Mouse (Mus musculus): Measurements from ENCODE around the gene Kif17.

Kif17 gene

GRCm38 (mm10) chr4:138259482-138259881 lies 9.2 kb downstream of the Kif17 start:
- CTCF ChIA-PET = no interaction called here

GRCm38 (mm10) chr4:138261843-138262681 lies 11.8 kb downstream of the Kif17 start:
- CTCF ChIA-PET = interaction anchor here (1.4 kb wide), 1 partner anchor 9 kb away, joined by 6 read pairs; no protein-coding TSS in a partner anchor

GRCm38 (mm10) chr4:138267869-138268268 lies 17.6 kb downstream of the Kif17 start:
- CTCF ChIA-PET = no interaction called here

- CTCF ChIA-PET = no interaction called here
Measured at GRCm38 (mm10) chr4:138272011-138272997, 22.1 kb downstream of the Kif17 start.

- CTCF ChIA-PET = no interaction called here
Measured at GRCm38 (mm10) chr4:138278346-138278745, 28.1 kb downstream of the Kif17 start.

DNA sequence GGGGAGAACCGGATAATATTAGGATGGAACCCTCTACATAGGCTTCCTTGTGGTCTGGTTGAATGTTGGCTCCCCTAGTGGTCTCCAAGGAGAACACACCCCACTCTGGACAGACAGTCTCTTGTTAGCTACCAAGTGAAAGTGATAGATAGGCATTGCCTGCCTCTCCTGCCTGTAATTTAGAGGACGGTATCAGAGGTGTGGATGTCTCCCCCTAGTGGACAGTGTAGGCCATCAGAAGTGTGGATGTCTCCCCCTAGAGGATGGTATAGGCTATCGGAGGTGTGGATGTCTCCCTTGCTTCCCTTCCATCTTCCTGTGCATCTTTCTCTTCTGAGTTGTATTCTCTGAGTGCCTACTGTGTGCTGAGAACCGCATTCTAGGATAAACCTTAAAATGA lies 32.6 kb downstream of the Kif17 start:
- CTCF ChIA-PET = interaction anchor here (0.6 kb wide), 1 partner anchor 770 kb away, joined by 3 read pairs; no protein-coding TSS in a partner anchor

- CTCF ChIA-PET = no interaction called here
Measured at GRCm38 (mm10) chr4:138286411-138286810, 36.2 kb downstream of the Kif17 start.

DNA sequence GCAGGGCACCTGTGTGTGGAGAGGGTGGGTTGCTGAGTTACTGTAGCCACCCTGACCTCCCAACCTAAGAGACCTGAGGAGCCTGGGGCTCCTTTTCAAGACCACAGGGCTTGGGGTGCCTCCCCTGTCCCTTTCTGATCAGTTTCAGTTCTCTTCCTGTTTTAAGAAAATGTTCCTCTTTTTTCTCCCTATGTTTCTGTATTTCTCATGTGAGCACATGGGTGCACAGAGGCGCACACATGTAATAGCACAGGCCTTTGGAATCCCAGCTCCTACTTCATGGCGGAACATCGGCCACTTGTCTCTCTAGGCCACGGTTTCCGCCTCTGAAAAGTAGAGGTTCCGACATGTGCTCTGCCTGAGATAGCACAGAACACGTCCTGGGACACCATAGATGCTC lies 38.5 kb downstream of the Kif17 start:
- CTCF ChIA-PET = no interaction called here

DNA sequence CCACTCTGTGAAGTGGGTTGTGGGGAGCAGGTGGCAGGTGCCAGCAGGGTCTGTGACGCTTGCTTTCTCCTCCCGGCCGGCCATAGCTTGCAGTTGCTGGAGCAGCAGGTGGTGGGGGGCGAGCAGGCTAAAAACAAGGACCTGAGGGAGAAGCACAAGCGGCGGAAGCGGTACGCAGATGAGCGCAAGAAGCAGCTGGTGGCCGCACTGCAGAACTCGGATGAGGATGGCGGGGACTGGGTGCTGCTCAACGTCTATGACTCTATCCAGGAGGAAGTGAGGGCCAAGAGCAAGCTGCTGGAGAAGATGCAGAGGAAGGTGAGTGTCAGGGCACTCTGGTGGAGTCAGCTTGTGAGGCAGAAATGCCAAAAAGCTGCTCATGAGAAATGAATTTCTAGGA lies 41.8 kb downstream of the Kif17 start:
- CTCF ChIA-PET = no interaction called here

DNA sequence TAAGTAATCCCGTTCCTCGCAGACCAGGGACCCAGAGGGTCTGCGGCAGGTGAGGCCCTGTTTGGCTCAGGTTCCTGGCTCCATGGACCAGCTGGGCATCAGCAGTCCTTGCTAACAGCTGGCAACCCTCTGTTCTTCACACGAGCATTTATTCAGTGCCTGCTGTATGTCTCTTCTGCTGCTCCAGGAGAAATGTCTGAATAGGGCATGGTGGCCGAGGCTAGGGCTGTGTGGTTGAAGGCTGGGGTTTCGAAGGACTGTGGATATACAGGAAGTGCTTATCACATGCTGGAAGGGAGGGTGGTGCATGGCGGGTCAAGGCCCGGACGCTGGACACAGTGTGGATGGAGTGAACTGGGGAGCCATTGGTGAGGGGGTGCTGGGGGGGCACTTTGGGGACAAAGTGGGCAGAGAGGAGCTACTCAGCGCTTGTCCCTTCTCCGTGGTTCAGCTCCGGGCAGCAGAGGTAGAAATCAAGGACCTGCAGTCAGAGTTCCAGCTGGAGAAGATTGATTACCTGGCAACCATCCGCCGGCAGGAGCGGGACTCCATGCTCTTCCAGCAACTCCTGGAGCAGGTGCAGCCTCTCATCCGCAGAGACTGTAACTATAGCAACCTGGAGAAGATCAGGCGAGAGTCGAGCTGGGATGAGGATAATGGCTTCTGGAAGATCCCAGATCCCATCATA lies 43.2 kb downstream of the Kif17 start:
- CTCF ChIA-PET = no interaction called here

GRCm38 (mm10) chr4:138293949-138294550 lies 43.8 kb downstream of the Kif17 start:
- CTCF ChIA-PET = interaction anchor here (0.7 kb wide), 1 partner anchor 612 kb away, joined by 6 read pairs; no protein-coding TSS in a partner anchor

DNA sequence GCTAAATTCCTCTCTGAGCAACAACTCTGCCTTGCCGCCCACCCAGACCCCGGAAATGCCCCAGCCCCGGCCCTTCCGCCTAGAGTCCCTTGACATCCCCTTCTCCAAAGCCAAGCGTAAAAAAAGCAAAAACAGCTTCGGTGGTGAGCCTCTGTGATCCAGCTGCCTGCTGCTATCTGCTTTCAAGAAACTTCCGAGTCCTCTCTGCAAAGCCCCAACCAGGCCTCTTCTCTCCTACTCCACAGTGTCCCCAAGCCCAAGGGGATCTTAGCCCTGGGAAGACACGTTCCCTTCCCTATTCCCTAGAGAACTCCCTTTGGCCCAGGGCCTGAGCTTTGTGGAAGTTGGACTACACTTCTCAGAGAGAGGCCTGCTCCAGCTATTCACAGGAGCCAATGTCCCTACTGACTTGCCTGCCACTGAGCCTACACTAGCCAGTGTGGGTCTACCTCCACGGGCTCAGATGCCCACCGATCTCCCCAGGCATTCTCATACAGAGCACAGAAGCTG lies 51.1 kb downstream of the Kif17 start:
- CTCF ChIA-PET = no interaction called here

- CTCF ChIA-PET = no interaction called here
Measured at GRCm38 (mm10) chr4:138303011-138303410, 52.8 kb downstream of the Kif17 start.

GRCm38 (mm10) chr4:138303742-138304141 lies 53.5 kb downstream of the Kif17 start:
- CTCF ChIA-PET = no interaction called here

GRCm38 (mm10) chr4:138304340-138305104 lies 54.3 kb downstream of the Kif17 start, which contains the start of gene Ddost:
Ddost (plus strand) TSS chr4:138304730.
- CTCF ChIA-PET = interaction anchor here (1.4 kb wide), 1 partner anchor 12 kb away, joined by 3 read pairs; no protein-coding TSS in a partner anchor

DNA sequence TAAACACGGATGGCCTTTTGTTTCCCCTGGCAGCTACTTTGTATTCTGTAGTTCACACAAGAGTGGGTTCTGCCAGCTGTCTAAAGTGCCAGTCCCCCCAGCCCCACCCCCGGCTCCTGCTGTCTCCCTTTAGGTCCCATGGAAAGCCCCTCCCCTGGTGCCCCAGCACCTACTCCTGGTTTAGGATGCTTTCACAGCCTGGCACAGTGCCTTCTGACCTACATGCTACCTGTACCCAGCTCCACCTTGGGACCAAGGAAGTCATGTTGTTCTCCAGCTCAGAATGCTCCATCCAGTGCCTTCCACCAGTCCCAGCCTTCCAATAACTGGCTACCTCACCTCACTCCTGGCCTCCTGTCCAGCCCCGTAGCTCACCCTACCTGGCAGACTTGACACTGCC lies 56.8 kb downstream of the Kif17 start:
- CTCF ChIA-PET = interaction anchor here (0.6 to 3.1 kb wide), 2 partner anchors 12 to 1558 kb away, joined by 3 to 8 read pairs; no protein-coding TSS in a partner anchor

DNA sequence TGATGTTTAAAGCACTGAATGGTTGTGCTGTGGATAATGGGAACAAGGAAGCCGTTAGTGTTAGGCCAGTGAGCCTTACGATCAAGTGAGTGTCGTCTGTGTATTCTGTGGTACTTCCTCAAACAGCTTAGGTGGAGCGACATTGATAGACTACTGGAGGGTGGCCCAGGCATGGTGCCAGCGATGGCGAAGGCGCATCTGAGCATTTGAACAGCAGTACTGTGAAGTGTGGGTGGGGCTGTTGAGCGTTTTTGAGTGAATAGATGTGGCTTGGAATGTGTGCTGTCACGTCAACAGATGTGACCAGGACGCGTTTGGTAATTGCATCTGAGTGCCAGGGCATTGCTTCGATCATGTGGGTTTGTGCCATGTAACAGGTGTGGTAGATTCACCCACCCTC lies 57.5 kb downstream of the Kif17 start:
- CTCF ChIA-PET = interaction anchor here (3.1 kb wide), 1 partner anchor 11 kb away, joined by 8 read pairs; no protein-coding TSS in a partner anchor

GRCm38 (mm10) chr4:138310311-138310910 lies 60.2 kb downstream of the Kif17 start:
- CTCF ChIA-PET = interaction anchor here (0.6 kb wide), 1 partner anchor 9 kb away, joined by 12 read pairs; no protein-coding TSS in a partner anchor

DNA sequence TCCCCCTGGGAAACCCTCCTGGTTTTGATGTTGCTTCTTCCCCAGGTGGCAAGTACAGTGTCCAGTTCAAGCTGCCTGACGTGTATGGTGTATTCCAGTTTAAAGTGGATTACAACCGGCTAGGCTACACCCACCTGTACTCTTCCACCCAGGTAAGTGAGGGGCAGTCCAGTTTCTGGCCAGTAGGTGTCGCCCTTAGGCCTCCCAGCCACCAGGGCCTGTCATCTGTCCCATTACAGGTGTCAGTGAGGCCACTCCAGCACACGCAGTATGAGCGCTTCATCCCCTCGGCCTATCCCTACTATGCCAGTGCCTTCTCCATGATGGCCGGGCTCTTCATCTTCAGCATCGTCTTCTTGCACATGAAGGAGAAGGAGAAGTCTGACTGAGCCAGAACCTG lies 61.4 kb downstream of the Kif17 start:
- CTCF ChIA-PET = no interaction called here

GRCm38 (mm10) chr4:138312105-138312504 lies 61.9 kb downstream of the Kif17 start:
- CTCF ChIA-PET = no interaction called here

All from spleen, embryonic (tissue).